Mouse (Mus musculus) neural tube, embryonic 13.5 days (tissue): Measurements from ENCODE around the gene Rsrc1. TPM values are rescaled to one million over a fixed set of nuclear protein-coding genes. Genes with fewer than 3 reads are reported as not detected.

Source experiments
- ATAC-seq: fragments of 200-750 bp; cut with Nextera tagmentation; 2 replicates; pipeline ENCODE4 v1.8.0; 2017; ENCODE audit warnings: low read depth, mild to moderate bottlenecking, moderate TSS enrichment, moderate library complexity
- H3K27ac ChIP-seq: fragments of 300-500 bp; sonication (generic); replicated peaks from 2 replicates; pipeline ENCODE4 v1.5.1; 2015; ENCODE audit warnings: moderate library complexity, mild to moderate bottlenecking, inconsistent platforms
- H3K27me3 ChIP-seq: fragments of 300-500 bp; sonication (generic); 2 replicates; pipeline ENCODE4 v1.6.1; 2015; ENCODE audit warnings: mild to moderate bottlenecking, inconsistent platforms
- H3K36me3 ChIP-seq: fragments of 300-500 bp; sonication (generic); 2 replicates; pipeline ENCODE4 v1.6.1; 2015; ENCODE audit warnings: mild to moderate bottlenecking, inconsistent platforms
- H3K4me1 ChIP-seq: fragments of 300-500 bp; sonication (generic); replicated peaks from 2 replicates; pipeline ENCODE4 v1.6.1; 2015; ENCODE audit warnings: inconsistent platforms
- H3K4me2 ChIP-seq: fragments of 300-500 bp; sonication (generic); 2 replicates; pipeline ENCODE4 v1.6.1; 2015; ENCODE audit warnings: inconsistent platforms, mild to moderate bottlenecking, moderate library complexity
- H3K4me3 ChIP-seq: fragments of 300-500 bp; sonication (generic); 2 replicates; pipeline ENCODE4 v1.5.1; 2015; ENCODE audit warnings: mild to moderate bottlenecking, inconsistent platforms
- H3K9ac ChIP-seq: fragments of 300-500 bp; sonication (generic); 2 replicates; pipeline ENCODE4 v1.6.1; 2015; ENCODE audit warnings: moderate library complexity, mild to moderate bottlenecking, inconsistent platforms
- H3K9me3 ChIP-seq: fragments of 300-500 bp; sonication (generic); 2 replicates; pipeline ENCODE4 v1.6.1; 2016; ENCODE audit warnings: inconsistent platforms
- WGBS: fragments of 180-500 bp; shearing (Covaris S2); methylation state at CpG from one replicate; pipeline ENCODE4 v1.1.7; 2015; 5-methylcytosine and 5-hydroxymethylcytosine counted together
- polyA plus RNA-seq: library from polyadenylated mRNA; unstranded; fragments of >200 nt; fragmentation: Nextera tagmentation; extraction: Ambion mirVana; gene quantifications from 2 replicates; pipeline ENCODE4 v1.2.1, GENCODE M21; 2015

Gene Rsrc1
- polyA plus RNA-seq, 1 experiment from 2014 or later, result 39.0 TPM

DNA sequence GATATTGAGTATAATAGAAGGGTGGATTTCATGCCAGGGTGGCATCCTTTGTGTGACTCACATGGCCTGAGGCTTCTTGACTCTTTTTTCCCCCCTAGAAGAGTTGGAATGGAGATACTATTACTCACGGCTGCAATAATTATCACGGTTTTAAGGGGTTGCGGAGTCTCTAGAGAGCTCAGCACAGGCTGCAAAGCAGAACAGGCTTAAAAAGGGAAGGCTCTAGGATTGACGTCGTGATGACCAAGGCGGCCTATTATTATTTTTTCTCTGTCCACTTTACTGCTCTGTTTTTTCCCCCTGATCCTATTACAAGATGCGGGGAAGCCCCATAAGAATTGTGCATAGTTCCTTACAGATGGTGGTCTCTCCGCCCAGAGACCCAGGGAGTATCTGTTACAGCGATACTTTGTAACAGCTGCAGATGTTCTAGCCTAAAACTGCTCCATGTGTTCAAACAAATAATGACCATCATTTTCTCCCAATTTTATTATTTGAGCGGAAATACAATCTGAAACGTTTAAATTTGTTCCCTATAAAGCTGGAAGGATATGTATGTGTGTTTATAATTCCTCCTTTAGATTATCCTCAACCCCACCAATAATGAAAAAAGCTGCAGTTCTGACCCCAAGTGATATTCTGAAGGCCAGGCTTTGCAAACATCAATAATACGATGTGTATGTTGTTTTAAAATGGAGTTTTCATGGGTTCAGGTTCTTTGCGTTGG lies 4.1 kb upstream of the Rsrc1 start:
- no peak overlapping the region for H3K4me3 ChIP-seq

DNA sequence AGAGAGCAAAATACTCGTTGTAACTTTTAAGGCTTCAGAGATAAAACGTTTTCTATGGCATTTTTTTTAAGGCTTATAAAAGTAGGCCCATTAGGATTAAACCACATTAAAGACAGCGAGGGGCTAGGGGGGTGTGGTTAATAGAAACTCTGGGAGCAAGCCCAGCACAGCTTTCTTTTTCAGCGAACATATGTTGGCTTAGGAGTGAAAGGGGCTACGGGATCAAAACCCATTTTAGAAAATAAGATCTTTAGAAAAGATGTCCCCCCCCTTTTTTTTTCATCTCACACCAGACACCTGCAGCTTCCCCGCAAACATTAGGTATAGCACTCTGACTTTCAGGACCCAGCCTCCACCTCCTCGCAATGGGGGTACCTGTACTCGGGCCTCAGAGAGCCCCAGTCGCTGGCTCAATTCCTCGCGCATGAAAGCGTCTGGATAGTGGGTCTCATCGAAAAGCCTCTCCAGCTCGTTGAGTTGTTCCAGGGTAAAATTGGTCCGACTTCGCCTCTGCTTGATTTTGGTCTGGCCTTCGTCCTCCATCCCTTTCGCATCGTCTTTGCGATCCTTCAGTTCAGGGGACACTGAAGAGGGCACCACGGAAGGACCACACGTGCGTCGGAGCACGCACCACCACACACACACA lies 3.3 kb upstream of the Rsrc1 start:
- Histone ChIP-seq H3K9ac (0 out of 2 replicates have a peak overlapping the region, but pooled peaks have one; percentile 38), H3K36me3 (no peaks in the 10 kb centered on the region), H3K27ac (no peak overlapping the region; the same call in 1 of the 2 replicates), H3K27me3 (peaks cover 96% of the 10 kb centered on the region), H3K9me3 (no peaks in the 10 kb centered on the region), H3K4me1 (peaks cover 34% of the 10 kb centered on the region), H3K4me2 (peak overlapping the region; percentile 37; the same call in 1 of the 2 replicates), H3K4me3 (peak overlapping the region; percentile 43)
- ATAC-seq, result no peak
- WGBS, result under 1% methylated on average over 25 of the region's 25 CpGs

More for the DNA sequence above, 4.1 kb upstream of the Rsrc1 start:
- Histone ChIP-seq H3K27me3 (peaks cover 95% of the 10 kb centered on the region), H3K27ac (no peak overlapping the region), H3K4me2 (peak overlapping the region; percentile 37; the same call in 1 of the 2 replicates), H3K4me1 (peaks cover 28% of the 10 kb centered on the region), H3K36me3 (no peaks in the 10 kb centered on the region), H3K9ac (no peak overlapping the region), H3K9me3 (no peaks in the 10 kb centered on the region)
- WGBS, result 3% methylated on average over 13 of the region's 13 CpGs
- ATAC-seq, result no peak

DNA sequence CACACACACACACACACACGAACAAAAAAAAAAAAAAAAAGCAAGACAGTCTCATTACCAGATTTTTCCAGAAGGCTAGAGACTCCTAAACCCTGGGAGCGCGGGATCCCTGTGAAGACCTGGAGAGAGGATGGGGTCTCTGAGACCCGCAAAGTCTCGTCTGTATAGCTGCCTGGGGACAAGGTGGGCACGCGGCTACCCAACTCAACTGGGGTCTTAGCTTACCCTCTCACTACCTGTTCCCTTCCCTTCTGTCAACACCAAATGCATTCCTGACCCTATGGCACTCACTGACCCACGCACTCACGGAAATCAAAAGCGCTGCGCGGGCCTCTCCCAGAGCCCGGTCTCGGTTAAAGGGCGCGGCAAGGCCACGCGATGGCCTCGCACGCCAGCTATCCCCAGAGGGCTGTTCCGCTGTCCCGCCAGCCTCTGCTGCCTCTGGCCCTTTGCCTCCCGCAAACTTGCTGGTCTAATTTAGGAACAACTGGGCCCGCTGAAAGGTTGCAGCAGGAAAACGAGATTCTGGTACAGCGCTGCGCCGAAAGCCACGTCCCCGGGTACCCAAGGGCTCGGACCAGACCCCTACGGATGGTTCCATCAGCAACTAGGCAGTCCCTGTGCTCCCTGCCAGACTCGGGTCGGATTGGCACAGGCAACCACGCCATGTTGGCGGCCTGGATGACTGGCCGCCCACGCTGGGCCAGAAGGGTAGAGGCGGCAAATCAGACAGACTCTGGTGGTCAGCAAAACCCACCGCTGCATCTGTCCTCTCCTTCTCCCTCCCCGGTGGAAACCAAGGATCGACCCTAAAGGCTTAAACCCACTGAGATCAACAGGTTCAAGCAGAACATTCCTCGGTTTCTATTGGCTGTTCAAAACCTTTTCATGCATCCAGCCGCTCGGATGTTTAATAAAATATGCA lies 2.5 kb upstream of the Rsrc1 start:
- Histone ChIP-seq H3K4me1 (peaks cover 28% of the 10 kb centered on the region), H3K4me2 (peak overlapping the region; percentile 37), H3K9ac (peak overlapping the region; percentile 38), H3K27ac (peak overlapping the region; percentile 56; the same call in 1 of the 2 replicates), H3K36me3 (no peaks in the 10 kb centered on the region), H3K4me3 (peak overlapping the region; percentile 43), H3K27me3 (peaks cover 94% of the 10 kb centered on the region), H3K9me3 (no peaks in the 10 kb centered on the region)
- WGBS, result under 1% methylated on average over 45 of the region's 45 CpGs
- no peak for ATAC-seq

DNA sequence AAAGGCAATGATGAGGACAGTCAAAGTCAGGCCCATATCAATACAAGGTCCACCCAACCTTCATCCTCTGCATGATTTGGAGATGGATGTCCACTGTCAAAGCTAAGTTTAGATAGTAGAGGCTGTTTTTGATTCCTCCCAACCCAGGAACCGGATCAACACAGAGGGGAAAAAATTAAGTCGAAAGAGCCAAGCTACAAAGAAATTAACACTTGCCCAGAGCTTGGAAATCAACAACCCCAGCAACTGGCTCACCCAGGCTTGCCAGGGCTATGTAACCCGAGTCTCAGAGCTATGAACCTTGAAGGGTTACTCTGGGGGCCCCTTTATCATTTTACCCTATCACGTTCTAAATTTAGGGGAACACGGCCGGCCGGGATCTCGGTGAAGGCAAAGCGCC lies 1.7 kb upstream of the Rsrc1 start:
- no peak overlapping the region for H3K9ac ChIP-seq
- 2% methylated on average over 9 of the region's 9 CpGs for WGBS
- H3K27ac ChIP-seq, result no peak overlapping the region
- H3K27me3 ChIP-seq, result peaks cover 94% of the 10 kb centered on the region
- ATAC-seq, result no peak
- H3K4me2 ChIP-seq, result peak overlapping the region; percentile 37
- peak overlapping the region; percentile 43 for H3K4me3 ChIP-seq
- peaks cover 26% of the 10 kb centered on the region for H3K4me1 ChIP-seq
- H3K9me3 ChIP-seq, result no peaks in the 10 kb centered on the region
- H3K36me3 ChIP-seq, result no peaks in the 10 kb centered on the region

DNA sequence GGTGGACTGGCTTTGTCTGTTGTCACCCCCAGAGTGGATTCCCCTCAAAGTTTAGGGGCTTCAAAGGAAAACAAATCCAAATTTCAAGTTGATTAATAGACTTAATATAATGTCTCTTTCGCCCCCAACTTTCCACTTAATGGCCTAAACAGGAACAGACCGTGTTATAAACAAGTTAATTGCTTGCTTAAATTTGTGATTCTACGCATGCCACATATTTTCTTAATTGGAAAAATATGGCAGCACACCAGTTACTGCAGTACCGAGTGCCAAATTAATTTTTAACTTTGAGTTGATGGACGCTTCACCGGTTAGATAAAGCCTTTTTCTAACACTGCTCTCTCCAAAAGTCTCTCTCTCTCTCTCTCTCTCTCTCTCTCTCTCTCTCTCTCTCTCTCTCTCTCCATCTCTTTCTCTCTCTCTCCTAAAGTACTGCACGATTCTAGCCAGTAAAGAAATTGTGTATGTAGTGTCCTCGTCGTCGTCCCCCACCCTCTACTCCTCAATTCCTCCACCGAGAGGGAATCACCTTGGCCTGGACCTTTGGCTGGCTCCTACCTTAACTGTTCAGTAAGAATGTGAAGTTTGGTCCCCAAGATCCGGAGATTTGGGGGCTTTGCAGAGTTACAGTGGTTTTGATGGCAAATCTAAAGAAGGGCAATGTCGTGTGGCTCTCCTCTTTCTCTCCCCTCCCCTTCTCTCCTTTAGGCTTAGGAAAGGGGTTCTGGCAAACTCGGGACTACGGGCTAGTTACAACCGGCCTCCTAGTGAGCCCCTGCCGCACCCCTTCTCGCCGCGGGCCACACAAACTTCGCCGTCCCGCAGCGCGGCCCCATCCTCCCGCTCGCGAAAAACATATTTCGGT lies 847 bp upstream of the Rsrc1 start:
- no peak for ATAC-seq
- H3K4me3 ChIP-seq, result peak overlapping the region; percentile 43
- H3K27ac ChIP-seq, result peak overlapping the region; percentile 64; the same call in 1 of the 2 replicates
- H3K36me3 ChIP-seq, result no peaks in the 10 kb centered on the region
- peak overlapping the region; percentile 63 for H3K9ac ChIP-seq
- 2% methylated on average over 29 of the region's 29 CpGs for WGBS
- peaks cover 29% of the 10 kb centered on the region for H3K4me1 ChIP-seq
- peaks cover 88% of the 10 kb centered on the region for H3K27me3 ChIP-seq
- H3K4me2 ChIP-seq, result peak overlapping the region; percentile 60
- no peaks in the 10 kb centered on the region for H3K9me3 ChIP-seq

DNA sequence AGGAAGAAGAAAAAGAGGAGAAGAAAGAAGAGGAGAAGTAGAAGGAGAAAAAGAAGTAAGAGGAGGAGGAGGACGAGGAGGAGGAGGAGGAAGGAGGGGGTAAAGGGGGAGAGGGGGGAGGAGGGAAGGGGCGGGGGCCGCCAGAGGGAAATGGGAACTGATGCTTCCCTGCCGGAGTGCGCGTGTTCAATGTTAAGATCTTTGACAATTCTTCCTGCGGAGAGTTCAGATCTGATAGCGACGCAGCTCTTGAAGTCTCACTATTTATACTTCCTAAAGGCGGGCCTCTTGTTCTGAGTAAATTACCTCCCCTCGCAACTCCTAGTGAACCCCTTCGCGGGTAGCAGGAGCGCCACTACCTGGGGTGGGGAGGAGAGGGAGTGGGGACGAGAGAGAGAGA lies 516 bp downstream of the Rsrc1 start, which contains the start of gene Shox2:
TSS of gene Shox2 (minus strand) at position 66 of the 400 bp plus-strand sequence.
- Histone ChIP-seq H3K9ac (peak within 1 kb of the TSS; percentile 63), H3K4me1 (peaks cover 37% of the 10 kb centered on the region), H3K4me3 (peak within 1 kb of the TSS; percentile 43), H3K9me3 (no peaks in the 10 kb centered on the region), H3K4me2 (peak within 1 kb of the TSS; percentile 60), H3K27ac (peak within 1 kb of the TSS; percentile 64), H3K27me3 (peaks cover 78% of the 10 kb centered on the region), H3K36me3 (no peaks in the 10 kb centered on the region)
- ATAC-seq, result no peak
- under 1% methylated on average over 15 of the region's 15 CpGs for WGBS

DNA sequence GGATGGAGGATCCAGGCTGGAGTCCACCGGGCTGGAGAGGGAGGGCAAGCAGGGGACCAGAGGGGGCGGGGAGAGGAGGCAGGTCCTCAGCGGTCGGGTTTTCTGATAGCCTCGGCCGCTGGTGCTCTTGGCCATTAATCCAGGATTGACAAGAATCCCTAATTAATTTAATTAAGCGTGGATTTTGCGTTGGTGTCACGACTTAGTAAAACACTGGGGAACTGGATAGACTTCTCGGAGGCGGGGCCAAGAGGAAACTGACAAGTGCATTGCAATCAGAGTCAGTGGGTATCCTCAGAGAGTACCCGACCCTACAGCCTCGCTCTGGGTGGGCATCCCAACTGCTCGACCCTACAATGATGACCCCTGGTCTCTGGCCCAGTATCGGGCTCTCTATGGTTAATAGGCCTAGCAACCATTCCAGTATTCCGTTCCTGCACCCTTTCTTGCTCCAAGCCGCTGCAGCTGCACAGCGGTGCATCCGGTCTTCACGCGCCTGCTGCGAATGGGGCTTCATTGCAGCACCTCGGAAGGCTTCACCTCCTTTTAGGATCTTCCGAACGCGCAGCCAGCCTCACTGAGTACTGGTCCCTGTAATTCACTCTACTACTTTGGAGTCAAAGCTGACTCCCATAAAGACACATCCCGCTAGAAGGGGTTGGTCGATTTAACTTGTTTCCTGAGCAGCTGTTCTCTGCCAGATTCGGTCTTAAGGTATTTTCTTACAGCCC lies 1.2 kb downstream of the Rsrc1 start:
- H3K27me3 ChIP-seq, result peaks cover 71% of the 10 kb centered on the region
- WGBS, result under 1% methylated on average over 29 of the region's 29 CpGs

DNA sequence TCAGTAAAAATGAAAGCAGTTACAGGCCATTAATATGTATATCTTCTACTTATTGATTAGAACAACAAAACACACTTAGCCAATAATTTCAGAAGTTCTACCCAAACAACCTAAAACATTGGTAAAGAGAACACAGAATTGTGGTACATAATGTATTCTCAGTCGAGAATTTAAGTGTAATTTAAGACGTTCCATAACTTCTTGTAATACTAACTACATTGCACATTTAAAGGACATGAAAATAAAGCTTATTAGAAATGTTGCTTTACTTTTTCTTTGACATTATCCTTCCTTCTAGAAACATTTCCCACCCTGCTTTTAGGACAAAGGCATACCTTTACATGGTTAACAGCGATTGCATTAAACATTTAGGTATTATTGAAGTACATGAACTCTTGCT lies 2.3 kb downstream of the Rsrc1 start:
- Histone ChIP-seq H3K27ac (no peak overlapping the region), H3K9ac (no peak overlapping the region), H3K4me1 (peaks cover 38% of the 10 kb centered on the region), H3K4me3 (no peak overlapping the region), H3K36me3 (no peaks in the 10 kb centered on the region), H3K4me2 (no peak overlapping the region), H3K27me3 (peaks cover 60% of the 10 kb centered on the region), H3K9me3 (no peaks in the 10 kb centered on the region)
- ATAC-seq, result no peak
- WGBS, result 15% methylated on average over 3 of the region's 3 CpGs

More for the DNA sequence above, 1.2 kb downstream of the Rsrc1 start:
- H3K9ac ChIP-seq, result 0 out of 2 replicates have a peak overlapping the region, but pooled peaks have one; percentile 41
- H3K36me3 ChIP-seq, result no peaks in the 10 kb centered on the region
- H3K4me2 ChIP-seq, result peak overlapping the region; percentile 60
- no peaks in the 10 kb centered on the region for H3K9me3 ChIP-seq
- ATAC-seq, result no peak
- peak overlapping the region; percentile 43 for H3K4me3 ChIP-seq
- 0 out of 2 replicates have a peak overlapping the region, but pooled peaks have one; percentile 14 for H3K27ac ChIP-seq
- H3K4me1 ChIP-seq, result peaks cover 38% of the 10 kb centered on the region

DNA sequence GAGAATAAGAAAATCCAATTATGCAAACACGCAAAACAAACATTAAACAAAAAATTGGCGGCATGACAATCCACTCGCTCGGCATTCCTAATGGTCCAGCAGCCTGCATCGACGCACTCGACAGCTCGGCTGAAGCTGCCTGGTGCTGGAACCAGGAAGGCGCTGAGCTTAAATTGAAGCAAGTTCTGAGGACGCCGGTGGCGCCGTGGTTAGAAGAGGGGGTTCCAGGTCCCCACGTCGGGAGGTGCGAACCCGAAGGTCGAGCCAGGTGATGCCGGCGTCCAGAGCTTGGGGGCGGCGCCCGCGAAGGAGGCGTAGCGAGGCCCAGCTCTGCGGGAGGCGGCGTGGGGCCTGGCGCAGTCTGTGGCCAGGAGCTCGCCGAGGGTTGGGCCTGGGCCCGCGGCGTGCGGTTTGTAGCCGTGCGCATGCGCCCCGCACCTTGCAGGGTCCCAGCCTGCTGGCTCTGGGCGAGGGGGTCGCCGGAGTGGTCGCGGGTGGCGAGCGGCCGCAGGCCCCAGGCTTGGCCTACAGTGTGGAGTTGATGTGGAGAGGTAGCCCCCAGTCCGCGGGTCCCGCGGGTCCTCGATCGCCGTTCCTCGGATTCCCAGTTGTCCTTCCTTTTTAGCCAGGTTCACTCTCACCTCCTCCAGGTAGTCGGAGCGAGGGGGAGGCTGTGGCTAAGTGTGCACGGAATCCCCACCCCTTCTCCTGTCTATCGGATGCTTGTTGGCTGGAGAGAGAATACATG lies 4.5 kb downstream of the Rsrc1 start:
- Histone ChIP-seq H3K4me1 (peaks cover 31% of the 10 kb centered on the region), H3K9ac (peak overlapping the region; percentile 87), H3K27me3 (peaks cover 38% of the 10 kb centered on the region), H3K4me2 (peak overlapping the region; percentile 76), H3K9me3 (no peaks in the 10 kb centered on the region), H3K27ac (peak overlapping the region; percentile 68), H3K36me3 (no peaks in the 10 kb centered on the region), H3K4me3 (peak overlapping the region; percentile 82)
- ATAC-seq, result peak; percentile 97
- WGBS, result under 1% methylated on average over 60 of the region's 60 CpGs

DNA sequence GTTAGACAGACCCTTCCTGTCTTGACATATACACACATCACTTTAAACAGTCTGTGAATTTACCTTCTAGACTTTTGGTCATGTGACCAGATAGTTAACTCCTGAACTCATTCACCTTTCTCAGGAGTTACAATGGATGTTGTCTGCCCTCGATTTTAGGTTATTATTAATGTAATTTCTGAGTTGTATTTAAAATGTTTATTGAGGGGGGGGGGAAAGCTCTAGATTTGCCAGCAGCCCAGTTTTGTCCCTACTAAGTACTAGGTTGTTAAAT lies 5.0 kb downstream of the Rsrc1 start:
- H3K9me3 ChIP-seq, result no peaks in the 10 kb centered on the region
- peak overlapping the region; percentile 76 for H3K4me2 ChIP-seq
- ATAC-seq, result no peak
- H3K36me3 ChIP-seq, result no peaks in the 10 kb centered on the region
- 19% methylated on average over 1 of the region's 1 CpGs for WGBS
- peaks cover 26% of the 10 kb centered on the region for H3K4me1 ChIP-seq
- no peak overlapping the region for H3K27ac ChIP-seq
- H3K9ac ChIP-seq, result peak overlapping the region; percentile 87
- H3K4me3 ChIP-seq, result peak overlapping the region; percentile 82
- peaks cover 32% of the 10 kb centered on the region for H3K27me3 ChIP-seq
